Mouse (Mus musculus) thymus, postnatal 36 days (tissue): Measurements from ENCODE around the gene Fzr1.

ENCODE experiments used
- DNase-seq, 2 experiments: peaks; one replicate each; pipeline ENCODE4 v3.0.0; 2022; ENCODE audit warnings: mixed read lengths in 2 of 2

The Fzr1 gene

DNA sequence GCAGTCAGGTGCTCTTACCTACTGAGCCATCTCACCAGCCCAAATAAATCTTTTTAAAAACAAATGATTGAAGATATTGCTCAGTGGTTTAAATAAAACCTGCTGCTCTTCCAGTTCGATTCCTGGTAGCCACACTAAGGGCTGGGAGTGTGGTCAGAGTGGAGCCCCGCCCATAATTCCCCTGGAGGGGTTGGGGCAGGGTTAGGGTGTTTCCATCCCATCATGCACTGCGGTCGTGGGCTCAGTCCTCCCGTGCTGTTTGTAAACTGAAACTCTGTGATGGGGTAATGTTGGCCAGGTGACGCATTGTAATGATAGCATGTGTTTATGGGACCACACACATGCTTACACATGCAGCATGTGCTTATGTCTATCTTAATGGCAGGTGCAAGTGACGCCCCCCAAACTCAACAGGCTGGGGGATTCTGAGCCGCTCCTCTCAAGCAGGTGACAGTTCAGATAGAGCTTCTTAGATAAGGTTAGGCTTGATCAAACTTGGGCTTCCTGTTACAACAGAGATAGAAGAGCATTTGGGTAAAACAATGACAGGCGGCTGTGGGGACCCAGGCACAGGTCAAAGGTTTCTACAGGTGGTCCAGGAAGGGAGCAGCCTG is 26.5 kb downstream of the Fzr1 start:
- peak; percentile 68 to 77 for DNase-seq

GRCm38 (mm10) chr10:81350351-81351063 is 27.8 kb downstream of the Fzr1 start, which contains the start of gene Hmg20b:
Gene Hmg20b, minus strand, starts transcription at chr10:81350480.
- DNase-seq = peak; percentile 99 to 100

GRCm38 (mm10) chr10:81349961-81350350 is 28.4 kb downstream of the Fzr1 start:
- no peak for DNase-seq

DNA sequence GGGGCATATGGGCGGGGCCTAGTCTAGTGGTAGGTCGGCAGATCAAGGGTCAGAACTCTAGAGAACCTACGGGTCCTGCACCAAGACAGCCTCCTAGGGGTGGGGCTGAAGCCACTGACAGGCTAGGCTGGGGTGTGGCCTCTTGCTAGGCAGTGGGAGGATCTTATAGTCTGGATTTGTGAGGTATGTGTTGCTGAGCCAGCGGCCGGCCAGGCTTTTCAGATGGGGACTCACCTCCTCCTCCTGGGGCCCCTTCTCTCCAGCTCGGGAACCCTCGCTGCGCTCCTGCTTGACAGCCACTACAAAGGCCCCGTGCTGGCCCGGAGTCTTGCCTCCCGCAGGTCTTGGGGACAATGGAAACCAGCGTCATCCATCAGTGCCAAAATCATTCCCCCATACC is 29.2 kb downstream of the Fzr1 start:
- peak in 1 of 2 experiments; percentile 56 for DNase-seq

GRCm38 (mm10) chr10:81346453-81347067 is 31.8 kb downstream of the Fzr1 start:
- DNase-seq = peak in 1 of 2 experiments; percentile 61

- no peak for DNase-seq
Observed at GRCm38 (mm10) chr10:81345162-81345534, 33.2 kb downstream of the Fzr1 start.

DNA sequence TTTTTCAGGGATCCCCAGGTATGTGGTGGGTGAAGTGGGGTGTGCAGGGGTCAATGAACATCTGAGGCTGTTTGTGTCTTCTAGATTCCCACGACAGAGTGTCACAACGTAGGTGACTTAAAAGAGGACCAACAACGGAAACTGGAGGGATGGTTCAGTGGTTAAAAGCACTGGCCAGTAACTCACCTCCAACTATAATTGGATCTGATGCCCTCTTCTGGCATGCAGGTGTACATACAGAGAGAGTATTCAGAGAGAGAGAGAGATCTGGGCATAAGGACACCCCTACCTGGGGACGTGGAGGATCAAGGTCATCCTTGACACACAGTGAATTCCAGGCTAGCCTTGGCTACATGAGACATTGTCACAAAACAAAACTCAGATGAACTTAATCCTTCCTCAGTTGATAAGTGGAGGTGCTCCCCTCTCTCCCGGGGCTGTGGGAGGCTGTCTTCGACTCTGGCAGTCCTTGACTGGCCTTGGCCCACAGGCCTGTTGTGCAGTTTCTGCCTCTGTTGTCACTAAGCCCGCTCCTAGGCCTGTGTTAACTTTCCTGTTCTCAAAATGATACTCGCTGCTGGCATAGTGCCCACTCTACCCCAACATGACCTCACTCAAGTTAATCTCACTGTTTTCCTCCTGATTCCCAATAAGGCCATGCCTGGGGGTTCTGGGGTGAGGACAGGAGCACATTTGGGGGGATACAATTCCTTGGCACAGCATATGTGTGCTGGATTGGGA is 33.7 kb downstream of the Fzr1 start:
- DNase-seq = no peak

GRCm38 (mm10) chr10:81342686-81343505 is 35.4 kb downstream of the Fzr1 start, which contains the start of gene Gipc3:
Gene Gipc3, minus strand, starts transcription at chr10:81343266.
- DNase-seq = peak in 1 of 2 experiments; percentile 51

- peak; percentile 76 to 81 for DNase-seq
Observed at GRCm38 (mm10) chr10:81341333-81341949, 36.9 kb downstream of the Fzr1 start.

GRCm38 (mm10) chr10:81340551-81341332 is 37.6 kb downstream of the Fzr1 start:
- peak in 1 of 2 experiments; percentile 53 for DNase-seq

DNA sequence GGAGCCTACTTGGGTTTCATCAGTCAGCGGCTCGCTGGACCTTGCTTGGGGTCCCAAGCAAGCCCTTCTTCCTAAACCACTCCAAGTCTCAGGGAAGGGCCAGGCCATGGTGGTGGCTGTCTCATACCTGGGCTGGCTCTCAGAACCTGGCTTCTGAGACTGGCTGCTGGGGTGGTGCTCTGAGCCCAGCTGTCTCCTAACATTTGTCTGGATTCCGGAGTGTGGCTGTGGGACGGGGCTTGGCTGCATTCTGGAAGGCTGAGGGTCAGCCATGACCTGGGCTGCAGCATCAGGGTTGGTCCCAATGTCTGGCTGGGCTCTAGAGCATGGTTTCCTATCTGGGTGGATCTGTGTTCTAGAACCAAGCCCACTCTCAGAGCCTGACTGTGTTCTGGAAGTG is 41.8 kb downstream of the Fzr1 start:
- no peak for DNase-seq

DNA sequence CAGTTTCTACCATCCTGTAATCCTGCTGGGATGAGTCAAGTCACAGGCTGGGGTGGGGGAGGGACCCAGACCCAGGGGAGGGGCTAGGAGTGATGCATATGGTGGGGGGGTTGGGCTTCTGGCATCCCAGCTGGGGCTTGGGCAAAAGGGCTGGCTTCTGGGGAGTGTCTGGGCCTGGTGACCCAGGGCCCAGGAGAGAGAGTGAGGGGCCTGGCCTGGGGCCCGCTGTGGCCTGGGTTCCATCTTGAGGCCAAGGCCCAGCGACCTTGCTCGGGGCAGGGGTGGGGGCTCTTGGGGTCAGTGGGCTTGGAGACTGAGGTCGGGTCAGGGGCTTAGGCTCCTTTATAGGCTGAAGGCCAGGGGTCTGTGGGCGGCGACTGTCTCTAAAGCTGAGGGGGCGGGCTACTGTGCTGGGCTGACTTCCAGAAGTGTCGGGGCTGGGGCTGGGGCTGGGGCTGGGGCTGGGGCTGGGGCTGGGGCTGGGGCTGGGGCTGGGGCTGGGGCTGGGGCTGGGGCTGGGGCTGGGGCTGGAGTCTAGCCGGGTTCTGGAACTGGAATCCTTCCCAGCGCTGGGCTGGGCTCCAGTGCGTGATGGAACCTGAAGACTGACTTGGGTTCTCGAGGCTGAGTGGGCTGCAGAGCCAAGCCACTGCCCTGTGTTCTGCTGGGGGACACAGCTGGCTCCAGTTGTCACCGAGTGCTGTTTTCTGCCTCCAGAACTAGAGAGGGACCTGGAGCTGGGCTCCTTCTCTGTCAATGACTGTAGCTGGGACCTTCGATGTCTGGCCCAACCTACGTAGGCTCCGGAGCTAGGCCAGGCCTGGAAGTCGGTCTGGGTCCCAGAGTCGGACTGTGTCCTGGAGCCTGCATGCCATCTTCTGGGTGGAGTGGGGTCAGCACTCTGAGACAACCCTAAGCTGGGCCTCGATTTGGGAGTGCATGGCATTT is 42.6 kb downstream of the Fzr1 start:
- peak in 1 of 2 experiments; percentile 34 for DNase-seq

DNA sequence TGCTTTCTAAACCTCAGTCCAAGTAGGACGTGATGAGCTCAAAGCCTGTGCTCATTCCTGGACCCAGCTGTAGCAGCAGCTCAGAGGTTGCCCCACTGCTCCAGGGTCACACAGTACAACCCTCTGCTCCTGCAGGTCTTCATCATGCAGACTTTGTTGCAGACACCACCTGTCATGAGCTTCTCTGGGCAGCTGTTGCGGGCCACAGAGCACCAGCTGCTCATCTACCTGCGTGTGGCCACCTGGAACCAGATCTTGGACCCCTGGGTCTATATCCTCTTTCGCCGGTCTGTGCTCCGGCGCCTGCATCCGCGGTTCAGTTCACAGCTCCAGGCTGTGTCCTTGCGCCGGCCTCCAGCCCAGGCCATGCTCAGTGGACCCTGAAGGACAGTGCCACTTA is 44.0 kb downstream of the Fzr1 start:
- no peak for DNase-seq

DNA sequence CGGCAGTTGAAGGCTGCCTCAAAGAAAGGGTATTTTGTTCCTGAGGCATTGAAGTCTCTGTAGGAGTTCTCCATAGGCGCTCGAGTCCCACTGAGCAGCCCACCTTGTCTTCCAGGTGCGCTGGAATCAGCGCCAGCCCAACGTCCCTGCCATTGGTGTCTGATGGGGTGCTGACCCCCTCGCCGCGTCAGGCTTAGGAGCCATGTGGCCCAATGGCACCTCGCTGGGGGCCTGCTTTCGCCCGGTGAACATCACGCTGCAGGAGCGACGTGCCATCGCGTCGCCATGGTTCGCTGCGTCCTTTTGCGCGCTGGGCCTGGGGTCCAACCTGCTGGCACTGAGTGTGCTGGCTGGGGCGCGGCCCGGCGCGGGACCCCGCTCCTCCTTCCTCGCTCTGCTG is 46.0 kb downstream of the Fzr1 start:
- peak in 1 of 2 experiments; percentile 23 for DNase-seq

DNA sequence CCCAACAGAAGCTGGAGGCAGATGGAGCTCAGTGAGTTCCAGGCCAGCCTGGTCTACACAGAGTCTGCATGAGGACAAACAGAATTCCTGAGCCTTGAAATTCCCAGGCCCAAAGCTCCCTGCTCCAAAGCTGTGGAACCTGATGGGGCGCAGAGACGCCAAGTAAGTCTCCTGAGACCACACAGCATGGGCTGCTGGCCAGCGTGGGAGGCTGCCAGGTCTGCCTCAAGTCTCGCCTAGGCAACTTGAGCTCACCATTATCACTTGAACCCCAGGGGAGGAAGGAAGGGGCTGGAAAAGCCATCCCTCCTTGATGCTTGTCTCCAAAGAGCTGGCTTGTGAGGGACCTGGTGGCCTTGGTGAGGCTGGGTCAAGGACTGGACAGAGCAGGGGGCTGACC is 48.3 kb downstream of the Fzr1 start:
- peak; percentile 39 to 43 for DNase-seq

- DNase-seq = peak; percentile 88 to 94
Observed at GRCm38 (mm10) chr10:81329194-81329975, 48.9 kb downstream of the Fzr1 start.

- DNase-seq = peak; percentile 90 to 93
Observed at GRCm38 (mm10) chr10:81328386-81328785, 49.9 kb downstream of the Fzr1 start, which contains the start of gene Tbxa2r. Gene Tbxa2r, plus strand, starts transcription at chr10:81328731.

DNA sequence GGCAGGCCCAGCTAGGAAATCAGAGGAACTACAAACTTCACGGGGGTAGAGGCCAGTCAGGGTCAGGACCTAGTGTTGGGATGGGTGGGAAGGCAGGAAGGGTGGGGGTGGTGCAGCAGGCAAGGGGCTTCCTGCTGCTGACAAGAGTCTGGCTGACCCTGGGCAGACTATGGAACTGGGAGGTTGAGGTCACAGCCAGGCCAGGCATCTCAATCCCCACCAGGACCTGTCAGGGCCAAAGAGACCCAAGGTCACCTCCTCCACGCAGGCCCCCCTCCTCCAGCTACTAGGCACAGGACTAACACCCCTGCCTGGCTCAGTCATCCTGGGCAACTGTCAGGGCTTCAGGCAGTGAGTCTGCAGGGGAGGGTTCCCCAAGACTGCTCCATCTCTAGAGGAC is 50.4 kb downstream of the Fzr1 start:
- DNase-seq = peak in 1 of 2 experiments; percentile 55

DNA sequence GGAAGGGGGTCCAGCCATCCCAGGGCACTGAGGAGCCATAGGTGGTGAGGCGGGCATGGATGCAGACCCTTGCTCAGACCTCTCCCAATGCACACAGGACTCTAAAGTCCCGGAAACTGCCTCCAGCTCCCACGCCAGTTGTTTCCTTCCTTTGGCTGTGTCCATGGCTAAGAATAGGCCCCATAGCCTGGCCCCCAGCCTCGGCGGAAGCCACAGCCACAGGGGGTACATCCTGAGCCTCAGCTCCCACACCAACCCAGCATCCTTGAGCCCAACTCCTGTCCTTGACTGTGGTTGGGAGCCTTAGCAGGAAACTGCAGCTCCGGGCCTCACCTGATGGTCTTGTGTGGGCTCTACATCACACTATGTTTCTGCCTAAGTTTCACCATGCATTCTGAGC is 51.5 kb downstream of the Fzr1 start:
- peak in 1 of 2 experiments; percentile 59 for DNase-seq
